Mouse (Mus musculus) lung, postnatal 0 days (tissue): ENCODE results near the gene Fyb.

Source experiments
- CTCF ChIP-seq: IDR thresholded peaks from 2 replicates; pipeline ENCODE4 v1.5.1; 2016; ENCODE audit warnings: antibody characterized with exemption, mild to moderate bottlenecking
- EP300 ChIP-seq: IDR thresholded peaks from 2 replicates; pipeline ENCODE4 v1.6.1; 2016; ENCODE audit warnings: antibody characterized with exemption, mild to moderate bottlenecking, control low read depth

DNA sequence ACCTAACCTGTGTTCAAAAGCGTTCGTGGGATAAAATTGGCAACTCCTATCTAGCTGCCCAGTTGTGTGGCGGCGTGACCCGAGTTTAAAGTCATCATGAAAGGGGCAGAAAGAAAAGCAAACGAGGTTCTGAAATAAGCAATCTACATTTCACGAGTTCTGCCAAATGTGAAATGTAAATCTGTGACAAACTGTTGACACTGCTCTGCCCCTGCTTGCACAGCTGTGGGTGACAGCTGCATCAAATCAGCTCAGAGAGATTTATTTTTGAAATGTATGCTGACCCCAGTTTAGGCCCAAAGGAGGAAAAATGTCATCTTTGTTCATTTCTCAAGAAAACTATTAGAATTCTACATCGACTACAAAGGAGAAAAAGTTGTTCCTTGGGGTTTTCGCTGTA, 36.5 kb downstream of the Fyb start:
- TF ChIP-seq CTCF: no peak
- no peak for TF ChIP-seq EP300
